Mouse (Mus musculus) bone marrow macrophage, adult 2 months (primary cell): Measurements from ENCODE around the gene Rsph10b.

Source experiments
- CTCF ChIP-seq: IDR thresholded peaks from 2 replicates; pipeline ENCODE4 v1.5.1; 2012; ENCODE audit warnings: low read depth, mild to moderate bottlenecking, low read length, moderate library complexity
- POLR2A ChIP-seq: IDR thresholded peaks from 2 replicates; pipeline ENCODE4 v1.6.1; 2012; ENCODE audit warnings: mild to moderate bottlenecking, low read depth, low read length, borderline replicate concordance

- no peak for TF ChIP-seq POLR2A
- TF ChIP-seq CTCF: no peak
Measured at GRCm38 (mm10) chr5:143902111-143902510, 30.7 kb upstream of the Rsph10b start.
